Mouse (Mus musculus) heart, postnatal 0 days (tissue): ENCODE measurements at regions not wholly inside any gene's neighbourhood (a gene's known extent, or its start where the extent isn't known, plus 50 kb on each side); places are given as distances from the start of the nearest gene placed in this dataset.

ENCODE experiments used
- CTCF ChIP-seq: IDR thresholded peaks from 2 replicates; pipeline ENCODE4 v1.5.1; 2016; ENCODE audit warnings: antibody characterized with exemption, control low read depth, low read depth
- EP300 ChIP-seq: IDR thresholded peaks from 2 replicates; pipeline ENCODE4 v1.6.1; 2016; ENCODE audit warnings: antibody characterized with exemption, low read depth

DNA sequence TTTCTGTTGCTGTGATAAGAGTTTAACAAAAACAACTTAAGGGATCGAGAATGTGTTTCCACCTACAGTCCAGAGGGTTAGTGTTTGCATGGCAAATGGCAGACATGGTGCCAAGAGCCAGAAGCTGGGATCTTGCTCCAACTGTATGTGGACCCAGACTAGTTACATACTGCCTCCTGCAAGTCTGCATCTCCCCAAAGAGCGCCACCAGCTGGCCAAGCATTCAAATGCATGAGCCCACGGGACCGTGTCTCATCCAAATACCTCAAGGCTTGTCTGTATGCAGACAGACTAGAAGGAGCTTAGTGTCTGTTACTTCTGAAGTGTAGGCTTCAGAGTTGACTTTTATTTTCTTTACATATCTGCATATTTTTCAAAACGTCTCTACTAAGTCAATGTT, 85.9 kb upstream of the Pmfbp1 start:
- TF ChIP-seq CTCF (no peak), EP300 (no peak)
